Mouse (Mus musculus): ENCODE measurements around the gene Rhoj.
"Not testable (repeated sequence)": the region's sequence is repeated elsewhere in the genome, so short reads cannot be mapped to it uniquely, and the experiment has no call there.

Rhoj gene

GRCm38 (mm10) chr12:75349537-75349936, 41.4 kb downstream of the Rhoj start:
- not testable (repeated sequence) for DNase-seq (ENCODE audit: low spot score)

- DNase-seq (ENCODE audit: low spot score) = no peak
These were observed 42.6 kb downstream of the Rhoj start for GRCm38 (mm10) chr12:75350750-75351149.

GRCm38 (mm10) chr12:75351846-75352245, 43.7 kb downstream of the Rhoj start:
- DNase-seq (ENCODE audit: low spot score) = no peak

DNA sequence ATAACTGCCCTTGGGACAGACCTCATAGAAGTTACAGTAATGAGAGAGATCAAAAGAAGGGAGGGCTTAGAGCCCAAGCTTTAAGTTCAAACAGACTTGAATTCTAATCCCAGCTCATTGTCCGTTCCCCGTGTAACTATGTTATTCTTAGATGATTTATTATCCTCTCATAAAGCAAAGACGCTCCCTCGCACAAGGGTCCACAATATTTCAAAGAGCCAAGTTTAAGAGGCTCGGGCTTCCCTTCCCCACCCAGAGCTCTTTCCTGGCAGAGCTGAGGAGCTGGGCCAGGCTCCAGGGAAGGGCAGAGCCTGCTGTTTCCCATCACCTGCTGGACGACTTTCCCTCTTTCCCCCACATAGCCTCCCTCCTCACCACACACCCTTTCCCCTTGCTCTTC, 44.3 kb downstream of the Rhoj start:
- DNase-seq (ENCODE audit: low spot score) = peak; percentile 54

GRCm38 (mm10) chr12:75354354-75354753, 46.2 kb downstream of the Rhoj start:
- DNase-seq (ENCODE audit: low spot score) = no peak

DNA sequence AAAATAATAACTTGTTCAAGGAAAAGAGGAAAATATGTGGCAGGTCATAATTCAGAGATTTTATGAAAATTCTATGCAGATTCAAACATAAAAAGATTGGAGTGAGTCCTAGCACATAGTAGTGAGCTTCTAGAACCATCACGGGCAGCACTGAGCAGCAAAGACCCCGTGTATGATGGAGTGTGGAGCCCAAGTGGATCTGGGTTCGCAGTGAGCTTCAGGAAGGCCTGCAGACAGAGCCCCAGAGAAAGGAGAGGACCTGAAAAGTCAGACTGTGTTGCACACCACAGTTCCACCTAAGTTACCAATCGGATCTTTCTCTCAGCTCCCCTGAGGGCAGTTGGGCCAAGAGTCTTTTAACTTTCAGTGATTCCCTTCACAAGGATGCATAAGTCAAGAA, 49.7 kb downstream of the Rhoj start:
- DNase-seq (ENCODE audit: low spot score) = no peak

GRCm38 (mm10) chr12:75358714-75359113, 50.6 kb downstream of the Rhoj start:
- DNase-seq (ENCODE audit: low spot score) = no peak

DNA sequence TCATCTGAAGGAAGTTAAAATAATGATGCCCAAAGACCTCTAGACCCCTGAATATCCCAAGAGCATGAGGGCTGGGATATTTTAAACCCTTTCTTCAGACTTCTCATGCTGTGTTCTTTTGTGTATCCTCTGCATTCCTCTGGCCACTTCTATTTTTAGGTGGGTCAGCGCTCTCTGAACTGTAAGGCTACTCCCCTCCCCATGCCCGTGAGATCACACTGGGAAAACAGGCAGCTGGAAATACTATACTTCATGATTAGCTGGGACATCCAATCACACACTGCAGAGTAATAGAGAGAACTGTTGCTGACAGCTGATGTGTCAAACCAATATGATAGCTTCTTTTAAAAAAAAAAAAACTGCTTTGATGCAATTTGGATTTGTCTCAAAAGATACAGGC, 51.4 kb downstream of the Rhoj start:
- no peak for DNase-seq (ENCODE audit: low spot score)

- DNase-seq (ENCODE audit: low spot score) = no peak
These were observed 51.9 kb downstream of the Rhoj start for GRCm38 (mm10) chr12:75359921-75360482.

DNA sequence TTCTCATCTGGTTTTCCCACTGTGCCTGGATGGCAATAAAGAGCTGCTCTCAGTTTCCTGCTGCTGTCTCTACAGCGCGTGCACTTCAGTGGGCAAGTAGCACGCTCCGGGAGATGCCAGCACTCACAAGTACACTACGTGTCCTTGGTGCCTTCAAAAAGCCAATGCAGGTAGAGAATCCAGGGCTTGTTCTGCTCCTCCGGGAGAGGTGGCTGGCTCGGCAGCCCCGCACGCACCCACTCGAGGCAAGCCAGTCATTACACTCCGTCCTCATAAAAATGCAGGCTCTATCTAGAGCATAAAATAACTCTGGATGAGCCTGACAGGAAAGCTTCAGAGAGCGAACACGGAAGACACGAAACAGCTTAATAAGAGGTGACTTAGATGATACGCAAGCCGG, 54.3 kb downstream of the Rhoj start:
- DNase-seq (ENCODE audit: low spot score) = no peak

DNA sequence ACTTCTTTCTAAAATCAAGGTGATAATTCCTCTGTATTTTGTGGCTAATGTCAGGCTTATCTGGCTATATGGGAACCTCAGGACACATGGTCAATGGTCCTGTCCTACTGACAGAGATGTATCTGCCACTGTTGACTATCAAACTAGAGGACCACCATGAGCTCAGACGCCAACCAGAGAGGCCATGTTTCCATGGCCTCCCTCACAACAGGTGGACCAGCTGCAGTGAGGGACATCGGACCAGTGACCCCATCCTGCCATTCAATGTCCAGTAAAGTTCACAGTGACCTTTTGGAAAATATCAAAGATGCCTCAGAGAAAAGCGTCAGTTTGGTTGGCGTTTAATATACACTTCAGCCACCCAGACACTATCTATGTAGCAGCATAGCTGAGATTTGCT, 56.3 kb downstream of the Rhoj start:
- no peak for DNase-seq (ENCODE audit: low spot score)

DNA sequence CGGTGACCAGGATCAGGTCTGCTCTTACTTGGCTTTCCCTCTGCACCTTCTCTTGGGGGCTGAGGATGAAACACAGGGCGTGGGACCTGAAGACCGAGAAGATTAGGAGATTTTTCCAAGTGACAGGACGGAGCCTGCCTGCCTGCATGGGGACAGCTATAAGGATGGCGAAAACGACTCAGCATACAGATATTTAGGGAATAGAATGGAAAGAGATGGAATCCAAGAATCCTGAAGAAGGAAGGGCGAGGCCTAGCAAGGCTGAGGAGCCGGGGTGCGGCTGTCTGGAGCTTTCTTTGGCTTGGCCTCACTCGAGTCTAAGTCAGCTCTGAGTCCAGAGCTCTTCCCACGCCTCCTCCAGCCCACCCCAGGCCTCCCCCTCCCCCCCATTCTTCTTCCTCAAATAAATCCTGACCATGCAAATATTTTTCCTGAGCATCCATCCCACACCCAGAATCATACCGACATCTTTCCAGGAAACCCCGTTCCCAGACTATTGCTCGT, 57.6 kb downstream of the Rhoj start:
- DNase-seq (ENCODE audit: low spot score) = no peak

DNA sequence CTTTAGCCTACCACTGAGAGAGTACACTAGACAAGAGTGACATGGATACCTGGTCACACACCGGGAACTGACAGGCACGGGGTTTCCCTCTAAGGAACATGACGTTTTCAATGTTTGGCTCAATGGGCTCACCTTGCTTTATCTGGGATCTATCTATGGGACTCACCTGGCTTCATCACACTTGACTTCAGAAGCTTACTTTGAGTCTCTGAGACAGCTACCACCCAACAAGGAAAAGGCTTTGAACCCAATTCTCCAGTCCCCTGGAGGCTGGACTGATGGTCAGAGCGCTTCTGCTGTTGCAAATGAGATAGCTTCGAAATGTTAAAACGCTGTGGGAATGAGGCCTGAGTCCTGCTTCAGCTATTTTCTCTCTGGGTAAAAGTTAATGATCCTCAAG, 59.2 kb downstream of the Rhoj start:
- no peak for DNase-seq (ENCODE audit: low spot score)

GRCm38 (mm10) chr12:75368527-75368926, 60.4 kb downstream of the Rhoj start:
- no peak for DNase-seq (ENCODE audit: low spot score)

DNA sequence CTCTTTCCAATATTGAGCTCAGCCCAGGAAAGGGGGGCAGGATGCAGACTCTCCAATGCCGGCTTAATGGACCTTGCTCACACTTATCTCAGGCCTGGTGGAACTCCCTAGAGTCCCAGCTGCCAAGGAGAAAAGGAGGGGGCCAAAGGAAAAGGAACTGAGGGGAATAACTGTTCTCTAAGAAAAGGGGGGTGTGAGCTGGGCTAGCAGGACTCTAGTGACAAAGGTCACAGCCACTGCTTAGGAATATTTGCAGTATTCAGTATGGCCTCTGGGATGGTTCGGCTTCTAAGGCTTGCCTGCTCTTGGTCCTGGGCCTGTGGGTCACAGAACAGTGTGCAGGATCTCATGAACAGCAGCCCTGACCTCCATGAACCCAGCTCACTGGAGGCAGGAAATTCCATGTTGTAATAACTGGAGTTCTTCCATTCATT, 61.3 kb downstream of the Rhoj start:
- no peak for DNase-seq (ENCODE audit: low spot score)

- DNase-seq (ENCODE audit: low spot score) = no peak
These were observed 66.3 kb downstream of the Rhoj start for GRCm38 (mm10) chr12:75374437-75374836.

DNA sequence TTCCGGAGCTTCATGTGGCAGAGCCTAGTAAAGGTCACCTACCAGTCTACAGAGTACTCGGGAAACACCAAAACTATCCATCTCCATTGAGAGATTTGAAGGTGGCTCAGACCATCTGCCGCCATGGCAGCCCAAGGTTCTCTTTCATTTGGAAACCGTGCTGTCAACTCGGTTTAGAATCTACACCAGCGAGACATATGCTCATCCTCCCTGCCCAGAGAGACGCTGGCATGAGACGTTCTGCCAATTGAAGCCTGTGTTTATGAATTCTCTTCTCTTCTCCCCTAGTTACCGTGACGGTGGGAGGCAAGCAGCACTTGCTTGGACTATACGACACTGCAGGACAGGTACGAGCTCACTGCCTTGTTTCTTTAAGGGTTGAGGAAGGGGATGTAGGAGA, 66.9 kb downstream of the Rhoj start:
- no peak for DNase-seq (ENCODE audit: low spot score)

DNA sequence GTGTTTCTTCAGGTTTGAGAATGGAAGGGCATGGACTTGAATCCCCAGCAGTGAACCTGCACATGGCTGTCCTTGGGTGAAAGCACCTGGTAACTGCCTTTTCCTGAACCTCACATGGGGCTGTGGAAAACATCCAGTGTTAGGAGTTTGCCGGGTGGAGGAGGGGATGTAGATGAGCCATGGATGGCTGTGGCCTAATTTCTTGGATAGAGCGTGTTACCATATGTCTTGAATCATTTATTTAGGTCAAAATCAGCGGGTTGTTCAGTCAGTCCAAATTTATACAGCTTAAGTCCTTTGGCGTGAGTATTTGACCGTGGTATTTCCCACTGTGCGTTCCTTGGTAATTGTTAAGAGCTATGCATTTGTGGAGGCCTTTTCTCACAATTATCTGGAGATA, 68.0 kb downstream of the Rhoj start:
- no peak for DNase-seq (ENCODE audit: low spot score)

DNA sequence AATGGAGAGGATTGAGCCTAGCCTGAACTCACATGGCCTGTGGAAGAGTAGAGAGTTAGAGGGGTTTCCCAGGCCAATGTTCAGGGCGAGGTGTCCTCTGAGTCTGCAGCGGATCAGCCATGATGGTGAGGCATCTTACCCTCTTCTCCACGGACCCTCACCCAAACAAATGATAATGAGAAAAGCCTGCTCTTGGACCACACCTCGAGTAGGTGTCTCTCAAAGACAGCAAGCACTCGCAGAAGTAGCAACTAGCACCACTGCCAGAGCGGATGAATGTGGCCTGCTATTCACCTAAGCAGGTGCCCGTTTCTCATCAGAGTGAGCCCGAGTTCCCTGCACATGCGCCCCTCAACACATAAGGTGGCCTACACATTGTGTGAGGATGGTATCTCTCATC, 78.6 kb downstream of the Rhoj start:
- no peak for DNase-seq (ENCODE audit: low spot score)

DNA sequence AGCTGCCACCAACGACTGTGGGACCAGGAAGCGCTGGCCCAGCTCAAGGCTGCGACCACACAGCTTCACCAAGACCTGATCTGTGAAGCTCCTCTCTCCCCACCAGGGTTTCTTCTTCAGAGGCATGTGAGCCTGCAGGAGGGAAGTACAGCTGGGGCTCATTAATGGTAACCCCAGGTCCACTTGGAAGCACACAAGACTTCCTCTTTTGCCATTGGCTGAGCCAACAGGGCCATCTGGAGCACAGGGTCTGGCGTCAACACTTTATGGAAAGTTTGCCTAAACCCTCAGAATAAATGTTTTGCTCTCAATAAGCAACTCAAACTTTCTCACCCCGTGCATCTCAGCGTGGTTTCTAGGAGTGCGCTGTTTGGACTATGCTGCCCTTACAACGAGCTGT, 79.0 kb downstream of the Rhoj start:
- no peak for DNase-seq (ENCODE audit: low spot score)

DNA sequence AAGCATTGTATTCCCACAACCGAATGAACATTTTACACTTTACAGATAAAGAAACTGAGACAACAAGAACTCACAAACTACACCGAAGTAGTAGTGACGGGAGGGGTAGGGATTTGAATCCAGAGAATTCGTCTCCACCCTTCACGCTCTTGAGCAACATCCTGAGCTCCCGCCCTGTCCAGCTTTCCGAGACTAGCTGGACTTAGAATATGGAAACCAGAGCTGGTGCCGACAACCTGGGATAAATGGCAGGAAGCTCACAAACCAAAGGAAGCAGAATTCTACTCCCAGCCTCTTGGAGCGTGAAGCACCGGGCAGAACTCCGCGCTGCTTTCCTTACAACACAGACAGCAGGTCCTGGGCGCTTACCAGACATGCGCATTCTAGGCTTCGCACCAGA, 79.7 kb downstream of the Rhoj start:
- DNase-seq (ENCODE audit: low spot score) = no peak

- no peak for DNase-seq (ENCODE audit: low spot score)
These were observed 80.4 kb downstream of the Rhoj start for GRCm38 (mm10) chr12:75388521-75388920.

DNA sequence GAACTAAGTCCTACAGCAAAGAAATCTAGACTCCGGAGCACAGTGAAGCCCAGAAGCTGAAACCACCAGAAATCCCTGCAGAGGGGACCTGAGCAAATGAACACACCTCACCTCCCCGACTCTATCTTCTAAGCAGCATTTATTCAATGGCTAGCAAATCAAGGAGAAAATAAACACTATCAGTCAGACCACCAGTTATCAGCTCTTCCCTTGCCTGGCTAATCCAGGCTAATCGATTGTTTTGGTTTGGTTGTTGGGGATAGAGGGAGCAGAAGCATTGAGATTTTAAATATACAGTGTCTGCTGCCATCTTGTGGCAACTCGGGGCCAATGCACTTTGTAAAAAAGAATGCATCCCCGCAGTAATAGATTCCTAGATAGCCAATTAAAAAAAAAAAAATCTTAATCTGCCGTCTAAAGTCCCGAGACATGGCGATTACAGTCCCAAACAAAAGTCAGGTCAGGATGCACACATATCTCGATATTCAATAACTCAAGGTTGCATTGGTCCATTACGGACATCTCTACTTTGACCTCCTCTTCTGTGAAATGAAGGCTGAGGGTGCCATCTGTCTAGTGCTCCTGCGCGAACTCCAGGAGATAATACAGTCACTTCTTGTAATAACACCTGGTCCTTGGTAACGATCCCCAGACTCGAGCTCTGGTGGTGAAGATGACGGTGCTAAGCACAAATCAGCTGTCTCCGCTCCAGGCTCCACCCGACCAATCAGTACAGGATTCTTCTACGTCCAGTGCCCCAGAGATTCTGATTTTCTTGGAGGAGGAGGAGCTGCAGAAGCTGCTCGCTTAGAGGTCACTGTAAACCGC, 81.4 kb downstream of the Rhoj start:
- no peak for DNase-seq (ENCODE audit: low spot score)

DNA sequence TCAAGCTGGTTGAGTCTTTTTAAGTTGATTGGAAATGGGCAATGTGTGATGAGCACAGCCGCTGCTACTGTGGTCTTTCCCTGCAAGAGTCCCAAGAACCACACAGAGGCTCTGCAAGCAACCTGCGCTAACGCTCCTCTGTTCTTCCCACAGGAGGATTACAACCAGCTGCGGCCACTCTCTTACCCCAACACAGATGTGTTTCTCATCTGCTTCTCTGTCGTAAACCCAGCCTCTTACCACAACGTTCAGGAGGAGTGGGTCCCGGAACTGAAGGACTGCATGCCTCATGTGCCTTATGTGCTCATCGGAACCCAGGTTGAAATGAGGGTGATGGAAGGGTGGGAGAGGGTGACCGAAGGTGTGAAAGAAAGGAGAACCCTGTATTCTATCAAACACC, 83.4 kb downstream of the Rhoj start:
- no peak for DNase-seq (ENCODE audit: low spot score)

All from ovary, adult 18-20 months (tissue).